Mouse (Mus musculus) kidney, postnatal 0 days (tissue): ENCODE measurements around the gene Abhd12. TPM values are rescaled to one million over a fixed set of nuclear protein-coding genes. Genes with fewer than 3 reads are reported as not detected.
A peak's percentile ranks its signal among the peaks of the same experiment; 100 is the strongest.

Experiments
- ATAC-seq: fragments of 200-750 bp; cut with Nextera tagmentation; replicated peaks from 2 replicates; pipeline ENCODE4 v1.8.0; 2017; ENCODE audit warnings: low read depth, moderate number of reproducible peaks, moderate TSS enrichment, moderate library complexity; ENCODE audit not compliant: low FRiP score
- DNase-seq: peaks from one replicate; pipeline ENCODE4 v3.0.0-alpha.2; 2016; ENCODE audit warnings: low spot score
- H3K27ac ChIP-seq: fragments of 300-500 bp; sonication (generic); 2 replicates; pipeline ENCODE4 v1.5.1; 2014; ENCODE audit warnings: mild to moderate bottlenecking
- H3K27me3 ChIP-seq: fragments of 300-500 bp; sonication (generic); 2 replicates; pipeline ENCODE4 v1.6.1; 2014; ENCODE audit warnings: low read length, mixed read lengths; ENCODE audit not compliant: insufficient read depth
- H3K36me3 ChIP-seq: fragments of 300-500 bp; sonication (generic); 2 replicates; pipeline ENCODE4 v1.6.1; 2014; ENCODE audit warnings: low read length, mixed read lengths; ENCODE audit not compliant: insufficient read depth
- H3K4me1 ChIP-seq: fragments of 300-500 bp; sonication (generic); replicated peaks from 2 replicates; pipeline ENCODE4 v1.6.1; 2014; ENCODE audit warnings: antibody characterized with exemption, low read length, mixed read lengths; ENCODE audit not compliant: insufficient read depth
- H3K4me2 ChIP-seq: fragments of 300-500 bp; sonication (generic); 2 replicates; pipeline ENCODE4 v1.6.1; 2014; ENCODE audit warnings: mild to moderate bottlenecking, low read length, moderate library complexity, mixed read lengths
- H3K4me3 ChIP-seq: fragments of 300-500 bp; sonication (generic); replicated peaks from 2 replicates; pipeline ENCODE4 v1.5.1; 2014; ENCODE audit warnings: low read depth, low read length
- H3K9ac ChIP-seq: fragments of 300-500 bp; sonication (generic); 2 replicates; pipeline ENCODE4 v1.6.1; 2014; ENCODE audit warnings: low read depth, low read length
- H3K9me3 ChIP-seq: fragments of 300-500 bp; sonication (generic); replicated peaks from 2 replicates; pipeline ENCODE4 v1.6.1; 2016; ENCODE audit warnings: low read length, inconsistent platforms, mixed read lengths
- CTCF ChIP-seq: IDR thresholded peaks from 2 replicates; pipeline ENCODE4 v1.5.1; 2016; ENCODE audit warnings: antibody characterized with exemption, low read depth, mild to moderate bottlenecking, moderate library complexity
- WGBS: fragments of 180-500 bp; shearing (Covaris S2); extraction: QIAGEN DNeasy Blood & Tissue Kit; methylation state at CpG from one replicate; pipeline ENCODE4 v1.1.7; 2014; 5-methylcytosine and 5-hydroxymethylcytosine counted together
- polyA plus RNA-seq: library from polyadenylated mRNA; unstranded; fragments of >200 nt; fragmentation: Nextera tagmentation; extraction: Ambion mirVana; gene quantifications from 2 replicates; pipeline ENCODE4 v1.2.1, GENCODE M21; 2015

Abhd12 gene
- polyA plus RNA-seq, 1 experiment from 2014 or later, result 71.3 TPM

DNA sequence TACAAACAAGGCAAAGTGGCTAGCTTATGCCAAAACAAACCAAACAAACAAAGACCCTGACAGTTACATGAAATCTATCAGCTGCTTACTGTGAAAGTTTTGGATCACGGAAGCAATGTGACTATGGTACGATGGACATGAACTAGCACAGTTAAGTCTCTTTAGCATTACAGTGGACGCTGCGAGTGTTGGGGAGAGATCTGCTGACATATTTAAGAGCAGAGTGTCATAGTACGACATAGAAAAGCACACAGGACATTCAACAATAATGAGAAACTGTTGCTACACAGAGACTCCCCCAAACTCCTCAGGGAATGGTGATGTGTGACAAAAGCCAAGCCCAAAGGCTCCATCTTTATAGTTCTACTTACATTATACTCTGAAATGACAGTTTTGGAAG, 39.5 kb upstream of the Abhd12 start:
- H3K27ac ChIP-seq, result no peak overlapping the region
- H3K4me3 ChIP-seq, result no peak overlapping the region
- no peaks in the 10 kb centered on the region for H3K9me3 ChIP-seq
- DNase-seq (peak; percentile 63), ATAC-seq (no peak; the same call in 1 of the 2 replicates)
- WGBS, result 66% methylated on average over 5 of the region's 5 CpGs
- H3K36me3 ChIP-seq, result 0 out of 2 replicates have a peak, but pooled peaks cover 2% of the 10 kb centered on the region
- H3K27me3 ChIP-seq, result no peaks in the 10 kb centered on the region
- no peak for TF ChIP-seq CTCF
- no peaks in the 10 kb centered on the region for H3K4me1 ChIP-seq
- no peak overlapping the region for H3K9ac ChIP-seq
- no peak overlapping the region for H3K4me2 ChIP-seq

DNA sequence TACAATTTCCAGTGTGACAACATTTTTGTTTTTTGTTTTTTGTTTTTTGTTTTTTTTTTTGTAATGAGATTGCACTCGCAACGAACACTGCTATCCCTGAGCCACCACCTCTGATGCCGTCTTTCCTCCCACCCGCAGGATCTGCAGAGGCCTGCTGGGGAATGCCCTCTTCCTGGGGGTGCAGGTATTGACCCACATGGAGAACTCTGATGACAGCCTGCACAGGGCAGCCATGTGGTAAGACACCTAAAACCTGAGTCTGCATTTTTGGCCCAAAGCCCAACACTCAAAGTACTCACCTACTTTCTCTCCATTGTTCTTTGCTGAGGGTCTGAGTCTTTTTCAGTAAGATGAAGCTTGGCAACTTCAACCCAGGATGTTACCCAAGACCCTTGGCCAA, 30.1 kb upstream of the Abhd12 start:
- no peak overlapping the region for H3K4me3 ChIP-seq
- DNase-seq (no peak), ATAC-seq (no peak)
- H3K27me3 ChIP-seq, result no peaks in the 10 kb centered on the region
- no peak overlapping the region for H3K9ac ChIP-seq
- H3K4me1 ChIP-seq, result no peaks in the 10 kb centered on the region
- 0 out of 2 replicates have a peak, but pooled peaks cover 6% of the 10 kb centered on the region for H3K36me3 ChIP-seq
- no peak for TF ChIP-seq CTCF
- H3K27ac ChIP-seq, result no peak overlapping the region
- WGBS, result 91% methylated on average over 4 of the region's 4 CpGs
- H3K4me2 ChIP-seq, result no peak overlapping the region
- H3K9me3 ChIP-seq, result no peaks in the 10 kb centered on the region

DNA sequence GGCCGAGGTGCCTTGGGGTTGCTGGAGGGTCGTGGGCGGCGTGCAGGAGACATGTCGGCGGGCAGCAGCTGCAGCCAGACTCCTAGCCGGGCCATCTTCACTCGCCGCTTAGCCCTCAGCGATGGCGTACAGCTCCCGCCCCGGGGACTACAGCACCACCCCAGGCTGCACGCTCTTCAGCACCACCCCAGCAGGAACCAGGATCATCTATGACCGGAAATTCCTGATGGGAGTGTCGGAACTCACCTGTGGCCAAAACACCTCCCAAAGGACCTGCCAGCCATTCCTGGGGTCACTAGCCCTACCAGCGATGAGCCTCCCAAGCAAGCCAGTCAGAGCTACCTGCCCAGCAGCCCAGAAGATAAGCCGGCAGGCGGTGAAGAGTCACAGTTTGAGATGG, 28.9 kb upstream of the Abhd12 start:
- 85% methylated on average over 19 of the region's 19 CpGs for WGBS
- Histone ChIP-seq H3K27me3 (no peaks in the 10 kb centered on the region), H3K4me3 (no peak overlapping the region), H3K4me1 (no peaks in the 10 kb centered on the region), H3K9me3 (no peaks in the 10 kb centered on the region), H3K36me3 (0 out of 2 replicates have a peak, but pooled peaks cover 6% of the 10 kb centered on the region), H3K9ac (no peak overlapping the region), H3K27ac (no peak overlapping the region), H3K4me2 (no peak overlapping the region)
- DNase-seq (no peak), ATAC-seq (no peak)
- no peak for TF ChIP-seq CTCF

DNA sequence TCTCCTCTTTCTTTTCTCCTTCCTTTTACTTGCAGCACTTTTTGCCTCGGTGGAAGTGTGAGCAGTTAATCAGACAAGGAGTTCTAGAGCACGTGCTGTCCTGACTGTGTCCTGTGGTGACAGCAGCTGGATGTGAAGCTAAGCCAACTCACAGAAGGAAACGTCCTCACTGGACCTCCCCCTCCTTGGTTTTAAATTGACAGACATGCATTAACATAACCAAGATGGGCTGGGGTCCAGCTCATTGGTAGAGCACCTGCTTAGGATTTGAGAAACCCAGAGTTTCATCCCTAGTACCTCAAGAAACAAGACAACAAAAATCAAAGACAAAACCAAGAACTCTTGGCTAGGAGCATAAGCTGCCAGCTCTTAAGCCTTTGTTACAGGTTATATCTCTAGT, 26.3 kb upstream of the Abhd12 start:
- ATAC-seq (no peak), DNase-seq (no peak)
- Histone ChIP-seq H3K27me3 (no peaks in the 10 kb centered on the region), H3K4me2 (no peak overlapping the region), H3K4me1 (no peaks in the 10 kb centered on the region), H3K9ac (no peak overlapping the region), H3K27ac (no peak overlapping the region), H3K4me3 (no peak overlapping the region), H3K9me3 (no peaks in the 10 kb centered on the region), H3K36me3 (no peaks in the 10 kb centered on the region)
- WGBS, result 73% methylated on average over 3 of the region's 3 CpGs
- TF ChIP-seq CTCF, result no peak

DNA sequence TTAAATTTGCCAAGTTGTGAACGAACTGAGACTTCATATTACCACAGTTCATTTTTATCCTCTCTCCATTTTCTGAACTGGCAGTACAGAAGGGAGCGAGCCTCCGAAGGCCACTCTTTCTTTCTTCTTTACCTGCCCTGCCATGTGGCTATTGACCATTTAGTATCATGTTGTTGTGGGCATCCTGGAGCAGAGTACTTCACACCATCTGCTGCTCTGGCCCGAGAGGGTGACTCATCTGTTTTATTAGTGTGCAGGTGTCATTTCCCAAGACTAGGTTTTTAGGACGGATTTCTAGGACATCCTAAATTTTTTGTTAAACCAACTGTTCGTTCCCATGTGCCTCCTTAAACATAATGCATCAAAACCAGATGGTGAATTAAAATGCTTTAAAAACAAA, 24.6 kb upstream of the Abhd12 start:
- Histone ChIP-seq H3K27ac (no peak overlapping the region), H3K4me3 (no peak overlapping the region), H3K9ac (no peak overlapping the region), H3K9me3 (no peaks in the 10 kb centered on the region), H3K4me2 (no peak overlapping the region), H3K36me3 (no peaks in the 10 kb centered on the region), H3K27me3 (no peaks in the 10 kb centered on the region), H3K4me1 (no peaks in the 10 kb centered on the region)
- 72% methylated on average over 6 of the region's 6 CpGs for WGBS
- no peak for DNase-seq
- no peak for TF ChIP-seq CTCF
- no peak for ATAC-seq

DNA sequence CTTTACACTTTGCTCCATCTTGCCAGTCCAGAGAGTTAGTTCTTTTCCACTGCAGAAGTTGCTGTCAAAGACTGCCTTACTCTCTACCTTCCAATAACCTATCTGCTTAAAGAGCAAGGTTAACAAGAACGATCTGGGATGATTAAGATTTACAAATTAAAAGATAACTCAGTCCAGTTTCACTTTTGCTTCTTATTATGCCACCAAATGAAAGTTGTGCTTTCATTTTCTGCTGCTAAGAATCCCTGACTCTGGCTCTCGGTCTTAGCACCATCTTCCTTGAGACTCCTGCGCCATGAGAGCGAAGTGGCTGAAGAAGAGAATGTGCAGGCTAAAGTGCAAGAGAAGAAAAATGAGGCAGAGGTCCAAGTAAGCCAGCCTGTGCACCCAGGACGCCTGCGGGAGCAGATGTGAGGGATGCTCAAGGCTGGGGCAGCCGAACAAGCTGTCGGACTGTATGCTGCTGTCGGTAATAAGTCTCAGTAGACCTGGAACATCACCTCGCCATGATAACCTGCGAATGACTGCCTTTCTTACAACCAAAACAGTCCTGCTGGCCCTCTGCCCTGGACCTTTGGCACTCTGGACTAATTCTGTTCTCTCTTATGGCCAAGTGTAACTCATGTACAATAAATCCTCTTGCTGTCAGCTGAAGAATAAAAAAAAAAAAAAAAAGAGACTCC, 22.6 kb upstream of the Abhd12 start:
- H3K4me1 ChIP-seq, result no peaks in the 10 kb centered on the region
- H3K4me2 ChIP-seq, result no peak overlapping the region
- H3K9me3 ChIP-seq, result no peaks in the 10 kb centered on the region
- H3K36me3 ChIP-seq, result no peaks in the 10 kb centered on the region
- ATAC-seq (no peak), DNase-seq (no peak)
- no peak for TF ChIP-seq CTCF
- H3K9ac ChIP-seq, result no peak overlapping the region
- 80% methylated on average over 11 of the region's 11 CpGs for WGBS
- no peak overlapping the region for H3K4me3 ChIP-seq
- H3K27ac ChIP-seq, result no peak overlapping the region
- H3K27me3 ChIP-seq, result no peaks in the 10 kb centered on the region

DNA sequence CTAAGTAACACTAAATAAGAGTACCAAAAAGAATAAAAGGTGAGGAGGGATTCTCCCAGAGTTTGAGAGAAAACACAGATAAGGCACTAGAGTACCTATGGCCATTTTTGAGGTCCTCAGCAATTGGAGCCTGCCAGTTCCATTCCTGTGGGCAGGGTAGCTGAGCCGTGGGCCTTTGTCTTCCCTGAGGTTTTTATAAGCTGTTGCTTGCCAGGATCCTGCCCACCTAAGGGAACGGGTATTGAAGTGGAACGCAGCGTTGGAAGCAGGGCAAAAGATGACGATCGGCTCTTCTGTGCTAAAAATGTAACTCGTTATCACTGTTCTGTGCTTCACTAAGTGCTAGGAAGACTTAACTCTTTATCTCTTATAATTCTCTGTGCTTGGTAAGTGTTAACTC, 19.0 kb upstream of the Abhd12 start:
- Histone ChIP-seq H3K27me3 (no peaks in the 10 kb centered on the region), H3K4me2 (no peak overlapping the region), H3K9ac (no peak overlapping the region), H3K9me3 (no peaks in the 10 kb centered on the region), H3K27ac (no peak overlapping the region), H3K4me3 (no peak overlapping the region), H3K36me3 (no peaks in the 10 kb centered on the region), H3K4me1 (no peaks in the 10 kb centered on the region)
- DNase-seq (no peak), ATAC-seq (no peak)
- WGBS, result 85% methylated on average over 7 of the region's 7 CpGs
- TF ChIP-seq CTCF, result no peak
